Mouse (Mus musculus) thymus, postnatal 0 days (tissue): ENCODE data around the gene Atp8a2. TPM values are rescaled to one million over a fixed set of nuclear protein-coding genes. Genes with fewer than 3 reads are reported as not detected.

ENCODE experiments used
- DNase-seq: peaks from one replicate; pipeline ENCODE4 v3.0.0-alpha.2; 2015; ENCODE audit warnings: low spot score
- polyA plus RNA-seq: library from polyadenylated mRNA; unstranded; fragments of >200 nt; fragmentation: Nextera tagmentation; extraction: Ambion mirVana; gene quantifications from 2 replicates; pipeline ENCODE4 v1.2.1, GENCODE M21; 2015

Gene Atp8a2
- polyA plus RNA-seq, 1 experiment from 2014 or later = 1.4 TPM

DNA sequence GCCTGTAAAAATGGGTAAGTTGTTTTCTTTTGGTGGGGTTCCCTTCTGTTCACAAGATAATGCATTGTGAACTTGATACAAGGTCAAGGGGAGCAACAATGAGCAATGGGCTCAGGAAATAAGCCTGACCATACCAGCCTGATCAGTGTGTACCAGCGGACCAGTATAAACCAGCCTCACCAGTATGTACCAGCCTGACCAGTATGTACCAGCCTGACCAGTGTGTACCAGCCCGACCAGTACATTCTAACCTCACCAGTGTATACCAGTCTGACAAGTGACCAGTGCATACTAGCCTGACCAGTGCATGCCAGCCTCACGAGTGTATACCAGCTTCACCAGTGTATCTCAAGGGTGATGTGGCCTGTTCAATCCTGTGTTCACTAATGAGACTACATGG lies 33.6 kb downstream of the Atp8a2 start:
- DNase-seq = no peak

DNA sequence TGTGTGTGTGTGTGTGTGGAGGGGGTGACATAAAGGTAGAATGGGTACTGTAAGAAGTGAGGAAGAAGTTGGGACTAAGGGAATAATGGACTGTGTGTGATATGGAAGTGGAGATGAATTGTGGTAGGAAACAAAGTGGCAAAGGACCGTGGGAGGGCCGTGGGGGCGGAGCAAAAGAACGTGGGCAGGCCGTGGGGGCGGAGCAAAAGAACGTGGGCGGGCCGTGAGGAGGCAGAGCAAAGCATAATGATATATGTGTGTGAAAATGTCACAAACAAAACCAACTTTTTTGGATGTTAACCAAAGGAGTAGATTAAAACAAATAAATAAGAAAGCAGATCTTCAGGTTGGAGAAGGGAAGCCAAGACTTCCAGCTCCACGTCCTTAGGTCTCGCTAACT lies 44.6 kb downstream of the Atp8a2 start:
- DNase-seq = no peak

- no peak for DNase-seq
Measured at GRCm38 (mm10) chr14:60148893-60149292, 48.1 kb downstream of the Atp8a2 start.

- DNase-seq = no peak
Measured at GRCm38 (mm10) chr14:60143234-60143633, 53.7 kb downstream of the Atp8a2 start.

- peak; percentile 22 for DNase-seq
Measured at GRCm38 (mm10) chr14:60138339-60138738, 58.6 kb downstream of the Atp8a2 start.

DNA sequence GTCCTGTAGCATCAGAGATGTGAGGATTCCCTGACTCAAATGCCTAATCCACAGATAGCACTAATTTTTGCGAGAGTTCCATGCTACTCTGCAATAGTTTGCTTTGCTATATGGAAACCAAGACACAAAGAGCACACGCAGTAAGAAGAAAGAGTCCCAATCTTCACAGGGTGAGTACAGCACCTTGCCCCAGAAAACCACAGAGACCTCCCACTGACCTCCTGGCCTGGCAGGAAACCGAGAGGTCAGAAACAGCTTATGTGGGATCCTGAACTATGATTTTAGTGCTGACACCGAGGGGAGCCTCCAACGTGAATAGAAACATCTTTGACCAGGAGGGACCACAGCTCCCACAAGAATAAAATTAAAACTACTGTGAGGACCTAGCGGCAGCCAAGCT lies 59.2 kb downstream of the Atp8a2 start:
- DNase-seq = no peak

DNA sequence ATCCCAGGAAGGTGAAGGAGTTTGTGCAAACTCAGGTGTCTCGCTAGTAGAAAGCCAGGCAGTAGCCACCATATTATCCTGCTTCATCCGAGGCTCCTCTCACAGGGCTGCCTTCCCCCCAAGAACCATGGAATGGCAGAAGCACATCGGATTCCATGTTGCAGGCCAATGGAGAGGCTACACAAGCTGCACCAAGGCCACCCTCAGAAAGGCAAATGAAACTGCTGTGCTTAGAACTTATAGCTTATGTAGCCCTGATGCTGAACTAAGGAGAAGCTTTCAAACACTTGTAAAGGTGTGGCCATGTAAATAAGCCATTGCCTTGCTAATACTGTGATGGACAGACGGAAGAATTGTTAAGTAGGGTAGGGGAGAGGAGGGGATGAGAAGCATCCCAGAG lies 61.2 kb downstream of the Atp8a2 start:
- DNase-seq = no peak

DNA sequence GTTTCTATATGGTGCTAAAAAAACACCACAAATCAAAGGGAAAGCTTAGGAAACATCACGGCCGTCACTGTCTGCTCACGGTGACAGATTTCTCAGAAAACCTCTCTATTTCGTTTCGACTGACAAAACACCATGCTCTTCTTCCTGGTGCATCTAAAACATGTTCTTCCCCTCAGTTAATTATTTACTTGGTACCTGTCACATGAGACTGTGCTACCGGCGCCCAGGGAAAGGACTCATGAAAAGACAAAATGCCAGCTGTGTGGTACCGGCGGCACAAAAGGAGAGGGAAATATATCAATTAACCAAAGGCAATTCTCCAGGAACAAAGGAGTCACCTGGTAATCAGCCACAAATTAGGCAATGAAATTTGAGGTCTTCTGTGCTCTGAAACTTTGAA lies 62.3 kb downstream of the Atp8a2 start:
- no peak for DNase-seq

GRCm38 (mm10) chr14:60131196-60131876 lies 65.6 kb downstream of the Atp8a2 start:
- DNase-seq = peak; percentile 32

GRCm38 (mm10) chr14:60129564-60129963 lies 67.4 kb downstream of the Atp8a2 start:
- peak; percentile 88 for DNase-seq

- no peak for DNase-seq
Measured at GRCm38 (mm10) chr14:60125202-60125601, 71.8 kb downstream of the Atp8a2 start.

DNA sequence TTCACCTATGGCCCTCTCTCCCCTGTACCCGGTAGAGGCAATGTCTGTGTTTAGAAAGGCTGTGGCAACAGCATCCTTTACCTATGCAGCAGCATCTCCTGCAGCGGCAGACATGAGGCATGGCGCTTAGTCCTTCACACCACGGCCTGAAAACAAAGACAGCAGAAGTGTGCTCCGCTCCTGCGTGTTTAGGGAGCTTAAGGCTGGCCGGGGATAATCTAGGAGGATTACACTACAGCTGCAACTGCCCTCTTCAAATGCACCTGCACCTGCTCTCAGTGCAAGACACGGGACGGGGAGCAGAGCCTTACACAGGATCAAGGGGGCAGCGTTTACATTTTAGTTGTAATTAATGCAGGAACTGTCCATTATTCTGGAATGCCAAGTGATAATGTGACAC lies 75.4 kb downstream of the Atp8a2 start:
- no peak for DNase-seq

GRCm38 (mm10) chr14:60117792-60118585 lies 79.0 kb downstream of the Atp8a2 start:
- peak; percentile 56 for DNase-seq

- peak; percentile 52 for DNase-seq
Measured at GRCm38 (mm10) chr14:60086808-60087725, 109.9 kb downstream of the Atp8a2 start.

DNA sequence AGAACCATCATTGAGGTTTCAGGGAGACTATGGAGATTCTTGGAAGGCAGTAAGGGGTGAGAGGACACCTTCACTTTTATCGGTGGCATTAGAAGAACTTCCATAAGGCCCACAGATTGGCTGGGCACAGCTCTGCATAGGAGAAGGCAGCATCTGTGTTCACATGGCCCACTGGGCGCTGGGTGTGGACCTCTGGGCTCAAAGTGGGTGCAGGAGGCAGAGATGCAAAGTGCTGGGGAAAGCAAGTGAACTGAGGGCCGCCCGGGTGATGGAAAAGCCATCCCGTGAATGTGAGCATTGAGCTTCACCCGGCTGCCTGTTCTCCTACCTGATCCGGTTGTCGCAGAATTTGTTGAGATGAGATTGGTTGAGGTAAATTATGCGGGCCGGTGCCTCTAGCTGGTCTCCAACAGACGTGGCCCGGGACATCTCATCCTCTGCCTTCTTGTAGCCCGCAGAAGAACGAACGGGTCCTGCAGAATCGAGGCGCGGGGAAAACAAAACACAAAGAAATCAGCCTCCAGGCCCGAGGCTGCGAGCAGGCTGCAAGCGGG lies 110.6 kb downstream of the Atp8a2 start:
- DNase-seq = no peak

GRCm38 (mm10) chr14:60082771-60083170 lies 114.2 kb downstream of the Atp8a2 start:
- no peak for DNase-seq

DNA sequence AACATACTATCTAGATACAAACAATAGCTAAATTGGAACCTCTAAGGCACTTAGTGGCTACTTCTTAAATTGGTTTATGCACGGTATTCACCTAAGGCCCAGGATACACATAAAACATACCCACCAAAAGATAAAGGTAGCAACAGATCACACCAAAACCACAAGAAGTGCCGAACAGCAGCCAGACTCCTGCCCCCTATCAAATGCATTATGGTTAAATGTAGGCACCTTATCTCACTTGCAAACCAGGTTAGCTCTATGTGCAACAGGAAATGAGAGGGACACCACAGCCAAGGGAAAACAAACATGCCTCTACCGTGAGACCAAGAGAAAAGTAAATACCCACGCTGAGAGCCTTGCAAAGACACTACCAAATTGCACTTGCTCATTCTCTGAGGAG lies 124.5 kb downstream of the Atp8a2 start:
- DNase-seq = peak; percentile 30

GRCm38 (mm10) chr14:60065186-60065585 lies 131.8 kb downstream of the Atp8a2 start:
- DNase-seq = no peak

GRCm38 (mm10) chr14:60061023-60061422 lies 136.0 kb downstream of the Atp8a2 start:
- DNase-seq = no peak

GRCm38 (mm10) chr14:60058867-60059266 lies 138.1 kb downstream of the Atp8a2 start:
- DNase-seq = no peak

- DNase-seq = no peak
Measured at GRCm38 (mm10) chr14:60055231-60055630, 141.7 kb downstream of the Atp8a2 start.
